Mouse (Mus musculus): ENCODE data around the gene Csnk1g1.

Gene Csnk1g1

GRCm38 (mm10) chr9:66068056-66068455, 159.3 kb downstream of the Csnk1g1 start:
- DNase-seq (ENCODE audit: low spot score), result no peak

GRCm38 (mm10) chr9:66068971-66069391, 160.3 kb downstream of the Csnk1g1 start:
- DNase-seq (ENCODE audit: low spot score), result no peak

- DNase-seq (ENCODE audit: low spot score), result peak; percentile 52
Observed at GRCm38 (mm10) chr9:66069583-66069982, 160.9 kb downstream of the Csnk1g1 start, which contains the start of gene Snx22. Snx22 (minus strand) TSS chr9:66069719.

GRCm38 (mm10) chr9:66070151-66070550, 161.4 kb downstream of the Csnk1g1 start:
- no peak for DNase-seq (ENCODE audit: low spot score)

GRCm38 (mm10) chr9:66072754-66073153, 164.0 kb downstream of the Csnk1g1 start:
- no peak for DNase-seq (ENCODE audit: low spot score)

- no peak for DNase-seq (ENCODE audit: low spot score)
Observed at GRCm38 (mm10) chr9:66078072-66078471, 169.3 kb downstream of the Csnk1g1 start.

GRCm38 (mm10) chr9:66078493-66078892, 169.8 kb downstream of the Csnk1g1 start:
- no peak for DNase-seq (ENCODE audit: low spot score)

GRCm38 (mm10) chr9:66080804-66081459, 172.2 kb downstream of the Csnk1g1 start:
- no peak for DNase-seq (ENCODE audit: low spot score)

GRCm38 (mm10) chr9:66081999-66082398, 173.3 kb downstream of the Csnk1g1 start:
- DNase-seq (ENCODE audit: low spot score), result no peak

GRCm38 (mm10) chr9:66084171-66084570, 175.4 kb downstream of the Csnk1g1 start:
- DNase-seq (ENCODE audit: low spot score), result no peak

GRCm38 (mm10) chr9:66087062-66087461, 178.3 kb downstream of the Csnk1g1 start:
- DNase-seq (ENCODE audit: low spot score), result no peak

GRCm38 (mm10) chr9:66088411-66088810, 179.7 kb downstream of the Csnk1g1 start:
- no peak for DNase-seq (ENCODE audit: low spot score)

GRCm38 (mm10) chr9:66090593-66091244, 182.0 kb downstream of the Csnk1g1 start:
- DNase-seq (ENCODE audit: low spot score), result no peak

GRCm38 (mm10) chr9:66091327-66092231, 182.9 kb downstream of the Csnk1g1 start:
- DNase-seq (ENCODE audit: low spot score), result no peak

GRCm38 (mm10) chr9:66092664-66093063, 183.9 kb downstream of the Csnk1g1 start:
- no peak for DNase-seq (ENCODE audit: low spot score)

Measured in ovary, postnatal 10 days (tissue).